Mouse (Mus musculus): ENCODE measurements around the gene Plod1.

DNA sequence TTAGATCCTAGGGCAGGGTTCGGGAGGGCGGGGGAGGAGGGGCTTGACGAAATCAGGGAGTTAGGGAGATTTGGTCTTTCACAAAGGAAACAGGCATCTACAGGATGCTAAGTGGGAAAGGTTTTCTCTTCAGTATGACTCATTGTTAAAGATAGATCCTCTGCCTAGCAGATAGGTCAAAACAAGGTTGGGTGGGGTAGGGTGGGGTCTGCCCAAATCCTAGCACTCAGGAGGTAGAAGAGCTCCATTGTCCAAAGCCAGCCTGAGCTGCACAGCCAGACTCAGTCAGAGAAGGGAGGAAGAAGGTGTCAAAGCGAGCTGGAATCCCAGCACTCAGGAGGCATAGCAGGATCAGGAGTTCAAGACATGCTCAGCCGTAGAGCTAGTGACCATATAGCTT lies 919 bp upstream of the Plod1 start:
- no peak for TF ChIP-seq CTCF (IDR thresholded peaks at IDR 0.05; ENCODE audit: low read depth, low read length)
- no peak for TF ChIP-seq POLR2A (IDR thresholded peaks at IDR 0.05; ENCODE audit: borderline replicate concordance, low read depth, low read length)

Data from bone marrow macrophage, adult 2 months (primary cell).